Mouse (Mus musculus) hindbrain, embryonic 10.5 days (tissue): ENCODE results near the gene Yipf3. TPM values are rescaled to one million over a fixed set of nuclear protein-coding genes. Genes with fewer than 3 reads are reported as not detected.

Source experiments
- DNase-seq: peaks from one replicate; pipeline ENCODE4 v3.0.0-alpha.2; 2017; ENCODE audit warnings: low spot score
- H3K27ac ChIP-seq: fragments of 300-500 bp; sonication (generic); 2 replicates; pipeline ENCODE4 v1.5.1; 2016; ENCODE audit warnings: mild to moderate bottlenecking, moderate library complexity
- H3K27me3 ChIP-seq: fragments of 300-500 bp; sonication (generic); 2 replicates; pipeline ENCODE4 v1.6.1; 2016; ENCODE audit warnings: mild to moderate bottlenecking; ENCODE audit not compliant: poor library complexity, insufficient read depth, severe bottlenecking
- H3K36me3 ChIP-seq: fragments of 300-500 bp; sonication (generic); 2 replicates; pipeline ENCODE4 v1.6.1; 2016; ENCODE audit warnings: mild to moderate bottlenecking, moderate library complexity
- H3K4me1 ChIP-seq: fragments of 300-500 bp; sonication (generic); replicated peaks from 2 replicates; pipeline ENCODE4 v1.6.1; 2016; ENCODE audit warnings: mild to moderate bottlenecking
- H3K4me3 ChIP-seq: fragments of 300-500 bp; sonication (generic); 2 replicates; pipeline ENCODE4 v1.5.1; 2016; ENCODE audit warnings: mild to moderate bottlenecking, moderate library complexity
- H3K9me3 ChIP-seq: fragments of 300-500 bp; sonication (generic); 2 replicates; pipeline ENCODE4 v1.6.1; 2016; ENCODE audit warnings: mild to moderate bottlenecking, moderate library complexity
- WGBS: fragments of 180-500 bp; shearing (Covaris S2); methylation state at CpG from one replicate; pipeline ENCODE4 v1.1.7; 2016; 5-methylcytosine and 5-hydroxymethylcytosine counted together
- polyA plus RNA-seq: library from polyadenylated mRNA; unstranded; fragments of >200 nt; fragmentation: Nextera tagmentation; extraction: Ambion mirVana; gene quantifications from 2 replicates; pipeline ENCODE4 v1.2.1, GENCODE M21; 2016

Gene Yipf3
- polyA plus RNA-seq, 1 experiment from 2014 or later = 85.0 TPM

- H3K4me1 ChIP-seq = peaks cover 15% of the 10 kb centered on the region
- no peak for DNase-seq
- 96% methylated on average over 5 of the region's 5 CpGs for WGBS
- no peaks in the 10 kb centered on the region for H3K9me3 ChIP-seq
- no peak overlapping the region for H3K4me3 ChIP-seq
- H3K36me3 ChIP-seq = peaks cover 100% of the 10 kb centered on the region
- no peak overlapping the region for H3K27ac ChIP-seq
- no peaks in the 10 kb centered on the region for H3K27me3 ChIP-seq
Observed at GRCm38 (mm10) chr17:46262201-46262694, 14.4 kb downstream of the Yipf3 start.

GRCm38 (mm10) chr17:46265502-46265901 lies 17.6 kb downstream of the Yipf3 start:
- peaks cover 99% of the 10 kb centered on the region for H3K36me3 ChIP-seq
- no peak overlapping the region for H3K27ac ChIP-seq
- no peak overlapping the region for H3K4me3 ChIP-seq
- no peak for DNase-seq
- H3K4me1 ChIP-seq = peaks cover 16% of the 10 kb centered on the region
- WGBS = 83% methylated on average over 12 of the region's 12 CpGs
- no peaks in the 10 kb centered on the region for H3K27me3 ChIP-seq
- H3K9me3 ChIP-seq = no peaks in the 10 kb centered on the region

- H3K36me3 ChIP-seq = peaks cover 99% of the 10 kb centered on the region
- H3K4me3 ChIP-seq = no peak overlapping the region
- no peaks in the 10 kb centered on the region for H3K27me3 ChIP-seq
- H3K9me3 ChIP-seq = no peaks in the 10 kb centered on the region
- peaks cover 16% of the 10 kb centered on the region for H3K4me1 ChIP-seq
- DNase-seq = peak; percentile 82
- WGBS = 29% methylated on average over 14 of the region's 14 CpGs
- no peak overlapping the region for H3K27ac ChIP-seq
Observed at GRCm38 (mm10) chr17:46265918-46266618, 18.2 kb downstream of the Yipf3 start.

DNA sequence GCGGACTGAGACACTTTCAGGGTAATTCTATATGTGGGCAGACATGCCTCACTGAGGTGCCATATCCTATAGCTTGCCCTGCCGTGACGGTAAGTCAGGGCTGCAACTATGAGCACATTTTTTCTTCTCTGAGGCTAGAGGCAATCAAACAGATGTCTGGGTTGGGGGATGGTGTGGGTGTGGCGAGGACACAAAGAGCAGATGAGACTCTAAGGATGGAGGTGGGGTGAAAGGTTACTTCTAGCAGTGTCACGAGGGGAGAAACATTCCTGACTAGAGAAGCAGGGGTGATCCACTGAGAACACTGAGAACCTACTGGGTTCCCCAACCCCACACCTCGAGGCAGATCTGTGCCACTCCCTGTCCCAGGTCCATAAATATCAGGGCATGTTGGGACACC lies 19.1 kb downstream of the Yipf3 start:
- no peaks in the 10 kb centered on the region for H3K9me3 ChIP-seq
- H3K27ac ChIP-seq = no peak overlapping the region
- H3K4me1 ChIP-seq = peaks cover 20% of the 10 kb centered on the region
- no peaks in the 10 kb centered on the region for H3K27me3 ChIP-seq
- H3K4me3 ChIP-seq = no peak overlapping the region
- DNase-seq = no peak
- peaks cover 99% of the 10 kb centered on the region for H3K36me3 ChIP-seq
- 75% methylated on average over 6 of the region's 6 CpGs for WGBS

GRCm38 (mm10) chr17:46267511-46267910 lies 19.6 kb downstream of the Yipf3 start:
- WGBS = 89% methylated on average over 7 of the region's 7 CpGs
- Histone ChIP-seq H3K27ac (no peak overlapping the region), H3K36me3 (peaks cover 98% of the 10 kb centered on the region), H3K4me1 (peaks cover 23% of the 10 kb centered on the region), H3K4me3 (no peak overlapping the region), H3K9me3 (no peaks in the 10 kb centered on the region), H3K27me3 (no peaks in the 10 kb centered on the region)
- no peak for DNase-seq

GRCm38 (mm10) chr17:46268026-46268720 lies 20.3 kb downstream of the Yipf3 start:
- Histone ChIP-seq H3K4me1 (peaks cover 23% of the 10 kb centered on the region), H3K27ac (no peak overlapping the region), H3K27me3 (no peaks in the 10 kb centered on the region), H3K9me3 (no peaks in the 10 kb centered on the region), H3K36me3 (peaks cover 98% of the 10 kb centered on the region), H3K4me3 (no peak overlapping the region)
- no peak for DNase-seq
- WGBS = 77% methylated on average over 10 of the region's 10 CpGs

- Histone ChIP-seq H3K9me3 (no peaks in the 10 kb centered on the region), H3K4me1 (peaks cover 39% of the 10 kb centered on the region), H3K4me3 (no peak overlapping the region), H3K27me3 (no peaks in the 10 kb centered on the region), H3K36me3 (peaks cover 95% of the 10 kb centered on the region), H3K27ac (0 out of 2 replicates have a peak overlapping the region, but pooled peaks have one; percentile 3)
- DNase-seq = no peak
- 90% methylated on average over 19 of the region's 19 CpGs for WGBS
Observed at GRCm38 (mm10) chr17:46269771-46270534, 22.1 kb downstream of the Yipf3 start.

DNA sequence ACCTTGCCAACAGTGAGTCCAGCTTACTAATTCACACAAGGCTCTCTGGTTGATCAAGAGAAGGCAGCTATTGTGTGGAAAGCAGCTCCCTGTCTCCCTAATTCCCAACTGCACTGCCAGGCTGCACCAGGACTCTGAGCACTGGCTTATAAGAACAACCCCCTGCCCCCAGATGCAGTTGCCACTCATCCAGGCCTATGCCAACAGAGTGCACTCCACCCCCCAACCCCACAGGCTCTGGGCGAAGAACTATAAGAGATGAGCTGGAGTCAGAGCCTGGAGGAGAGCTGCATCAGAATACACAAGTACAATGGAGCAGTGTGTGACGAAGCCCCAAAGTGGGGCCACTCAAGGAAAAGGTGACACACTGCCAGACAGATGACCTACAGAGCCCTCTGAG lies 24.2 kb downstream of the Yipf3 start:
- H3K27ac ChIP-seq = no peak overlapping the region
- peaks cover 88% of the 10 kb centered on the region for H3K36me3 ChIP-seq
- H3K4me3 ChIP-seq = no peak overlapping the region
- no peaks in the 10 kb centered on the region for H3K27me3 ChIP-seq
- no peaks in the 10 kb centered on the region for H3K9me3 ChIP-seq
- H3K4me1 ChIP-seq = peaks cover 30% of the 10 kb centered on the region
- 87% methylated on average over 2 of the region's 2 CpGs for WGBS
- DNase-seq = no peak

DNA sequence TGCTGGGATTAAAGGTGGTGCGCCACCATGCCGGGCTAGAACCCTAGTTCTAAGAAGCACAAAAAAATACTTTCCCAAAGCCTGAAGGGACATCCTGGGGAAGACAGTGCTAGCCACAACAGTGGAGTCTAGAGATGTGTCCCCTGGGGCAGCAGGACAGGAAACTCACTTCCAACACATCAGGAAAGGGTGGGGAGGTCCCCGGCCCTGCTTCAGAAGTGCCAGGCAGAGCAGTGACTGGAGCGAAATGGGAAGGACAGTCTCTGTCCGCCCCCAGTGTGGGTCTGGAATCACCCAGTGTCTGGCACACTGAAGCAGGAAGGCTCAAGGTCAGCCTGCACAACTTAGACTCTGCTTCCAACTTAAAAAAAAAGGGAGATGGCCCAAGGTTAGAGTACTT lies 24.8 kb downstream of the Yipf3 start:
- Histone ChIP-seq H3K27me3 (no peaks in the 10 kb centered on the region), H3K9me3 (no peaks in the 10 kb centered on the region), H3K27ac (no peak overlapping the region), H3K36me3 (peaks cover 87% of the 10 kb centered on the region), H3K4me3 (no peak overlapping the region), H3K4me1 (peaks cover 33% of the 10 kb centered on the region)
- WGBS = 91% methylated on average over 5 of the region's 5 CpGs
- DNase-seq = no peak

DNA sequence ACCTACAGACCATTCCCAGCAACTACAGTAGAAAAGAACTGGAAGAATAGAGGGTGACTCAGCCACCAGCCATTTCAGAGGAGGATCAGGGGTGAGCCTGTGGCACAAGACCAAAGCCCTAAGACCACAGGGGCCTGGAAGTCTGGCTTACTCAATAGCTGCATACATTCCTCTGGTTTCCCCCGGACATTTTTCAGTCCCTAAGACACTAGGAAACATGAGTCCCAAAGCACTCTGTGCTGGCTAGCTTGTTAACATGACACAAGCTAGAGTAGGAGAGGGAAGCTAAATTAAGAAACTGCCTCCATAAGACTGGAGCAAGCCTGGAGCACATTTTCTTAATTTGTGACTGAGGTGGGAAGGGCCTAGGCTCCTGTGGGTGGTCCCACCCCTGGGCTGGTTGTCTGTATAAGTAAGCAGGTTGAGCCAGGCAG lies 25.9 kb downstream of the Yipf3 start:
- Histone ChIP-seq H3K27me3 (no peaks in the 10 kb centered on the region), H3K27ac (no peak overlapping the region), H3K4me1 (peaks cover 40% of the 10 kb centered on the region), H3K36me3 (peaks cover 88% of the 10 kb centered on the region), H3K4me3 (no peak overlapping the region), H3K9me3 (no peaks in the 10 kb centered on the region)
- 59% methylated on average over 1 of the region's 1 CpGs for WGBS
- no peak for DNase-seq

DNA sequence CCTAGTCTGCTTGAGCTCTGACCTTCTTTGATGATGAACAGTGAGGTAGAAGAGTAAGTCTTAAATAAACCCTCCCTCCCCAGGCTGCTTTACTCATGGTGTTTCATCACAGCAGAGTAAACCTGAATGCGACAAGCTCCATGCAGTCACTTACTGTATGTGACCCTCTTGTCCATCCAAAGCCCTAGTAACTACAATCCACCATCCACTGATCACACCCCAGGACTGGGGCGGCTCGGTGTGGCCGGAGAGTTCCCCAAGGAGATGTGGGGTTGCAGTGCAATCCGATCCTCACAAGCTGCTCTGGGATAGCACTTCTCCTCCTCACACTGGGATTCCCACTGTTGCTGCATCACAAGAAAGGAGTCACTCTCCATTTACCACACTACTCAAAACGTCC lies 26.6 kb downstream of the Yipf3 start:
- no peak for DNase-seq
- 56% methylated on average over 6 of the region's 6 CpGs for WGBS
- Histone ChIP-seq H3K4me3 (no peak overlapping the region), H3K27me3 (no peaks in the 10 kb centered on the region), H3K9me3 (no peaks in the 10 kb centered on the region), H3K27ac (no peak overlapping the region), H3K36me3 (peaks cover 89% of the 10 kb centered on the region), H3K4me1 (peaks cover 40% of the 10 kb centered on the region)

DNA sequence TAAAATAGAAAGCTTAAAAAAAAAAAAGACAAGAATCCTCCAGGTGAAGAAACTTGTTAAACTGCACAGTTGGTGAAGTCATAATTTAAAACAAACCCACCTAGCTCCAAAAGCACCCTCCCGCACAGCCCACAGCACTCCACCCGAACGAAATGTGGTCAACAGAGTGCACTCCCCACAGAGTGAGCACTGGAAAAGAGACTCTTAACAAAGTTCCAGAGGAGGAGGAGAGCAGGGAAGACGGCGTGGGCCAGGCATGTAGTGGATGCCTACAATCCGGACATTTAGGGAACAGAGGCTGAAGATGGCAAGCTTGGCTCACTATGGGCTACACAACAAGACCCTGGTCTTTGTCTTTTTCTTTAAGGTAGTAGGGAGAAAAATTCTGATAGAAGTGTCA lies 27.2 kb downstream of the Yipf3 start:
- DNase-seq = no peak
- Histone ChIP-seq H3K36me3 (peaks cover 89% of the 10 kb centered on the region), H3K27ac (no peak overlapping the region), H3K4me1 (peaks cover 40% of the 10 kb centered on the region), H3K27me3 (no peaks in the 10 kb centered on the region), H3K9me3 (no peaks in the 10 kb centered on the region), H3K4me3 (no peak overlapping the region)
- 80% methylated on average over 6 of the region's 6 CpGs for WGBS

- Histone ChIP-seq H3K9me3 (no peaks in the 10 kb centered on the region), H3K4me1 (peaks cover 40% of the 10 kb centered on the region), H3K36me3 (peaks cover 89% of the 10 kb centered on the region), H3K4me3 (no peak overlapping the region), H3K27me3 (no peaks in the 10 kb centered on the region), H3K27ac (no peak overlapping the region)
- WGBS = 91% methylated on average over 10 of the region's 10 CpGs
- DNase-seq = no peak
Observed at GRCm38 (mm10) chr17:46275506-46275905, 27.6 kb downstream of the Yipf3 start.
